Mouse (Mus musculus): Measurements from ENCODE around the gene Gpr22. TPM values are rescaled to one million over a fixed set of nuclear protein-coding genes. Genes with fewer than 3 reads are reported as not detected.

Gpr22 gene
- polyA plus RNA-seq (2012; rRNA removed): 7.8 TPM in 2 replicates

DNA sequence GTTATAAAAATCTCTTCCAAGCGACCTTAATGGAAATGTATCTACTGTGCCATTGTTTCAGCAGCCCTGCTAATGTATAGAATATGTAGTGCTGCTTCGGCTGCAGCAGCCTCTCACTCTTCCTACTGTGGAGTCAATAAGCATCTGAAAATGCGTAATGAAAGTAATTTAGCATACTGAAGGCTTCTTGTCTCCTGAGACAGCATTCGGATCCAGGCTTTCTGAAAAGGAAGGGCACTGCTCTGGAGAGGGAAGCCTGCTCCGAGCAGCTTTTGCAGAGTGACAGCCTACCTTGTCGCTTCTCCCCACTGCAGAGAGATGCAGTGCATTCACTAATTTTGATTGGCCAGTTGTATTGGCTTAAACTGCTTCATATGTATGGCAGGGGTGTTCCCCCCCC, at the start of gene Gpr22:
Gene Gpr22, minus strand, starts transcription at position 348 of the 400 bp plus-strand sequence.

Other genes with a start within 250 kb of the Gpr22 start
- 13.0 and 14.3 TPM in 2 replicates for gene Cbll1, start 214.3 kb downstream of the Gpr22 start, polyA plus RNA-seq (2012; rRNA removed)
- gene Slc26a4, start 154.0 kb downstream of the Gpr22 start, polyA plus RNA-seq (2012; rRNA removed): 0.05 and 0.20 TPM in 2 replicates
- 12.3 and 12.5 TPM in 2 replicates for gene Bcap29, start 79.3 kb downstream of the Gpr22 start, polyA plus RNA-seq (2012; rRNA removed)
- 8.7 and 9.1 TPM in 2 replicates for gene Dus4l, start 59.1 kb downstream of the Gpr22 start, polyA plus RNA-seq (2012; rRNA removed)
- gene Cog5, start 59.1 kb downstream of the Gpr22 start, polyA plus RNA-seq (2012; rRNA removed): 32.8 and 34.8 TPM in 2 replicates
- gene Hbp1, start 236.6 kb upstream of the Gpr22 start, polyA plus RNA-seq (2012; rRNA removed): 68.4 and 69.4 TPM in 2 replicates

Data from central nervous system, embryonic 14 days (tissue).